Mouse (Mus musculus) layer of hippocampus, adult 8-10 months (tissue): ENCODE results near the gene Fryl. TPM values are rescaled to one million over a fixed set of nuclear protein-coding genes. Genes with fewer than 3 reads are reported as not detected.
"Not testable (repeated sequence)": the region's sequence is repeated elsewhere in the genome, so short reads cannot be mapped to it uniquely, and the experiment has no call there.

Experiments used
- DNase-seq, 2 experiments: peaks; one replicate each; pipeline ENCODE4 v3.0.0; 2022; ENCODE audit warnings: low spot score in 2 of 2
- total RNA-seq, 4 experiments: library from RNA; stranded (reverse); gene quantifications; 2 replicates each; pipeline ENCODE4 v1.2.4; 2022

Gene Fryl
- total RNA-seq, 4 experiments from 2014 or later, result 72.2 to 96.1 (median 73.9) TPM

- not testable (repeated sequence) for DNase-seq
Measured at GRCm38 (mm10) chr5:73013611-73014287, 242.7 kb downstream of the Fryl start.

- not testable (repeated sequence) for DNase-seq
Measured at GRCm38 (mm10) chr5:73012884-73013610, 243.4 kb downstream of the Fryl start.

GRCm38 (mm10) chr5:73011806-73012205, 244.6 kb downstream of the Fryl start:
- not testable (repeated sequence) for DNase-seq

- DNase-seq, result not testable (repeated sequence)
Measured at GRCm38 (mm10) chr5:73008230-73008629, 248.2 kb downstream of the Fryl start.

GRCm38 (mm10) chr5:73007582-73007959, 248.8 kb downstream of the Fryl start:
- no peak for DNase-seq

- no peak for DNase-seq
Measured at GRCm38 (mm10) chr5:73006784-73007581, 249.4 kb downstream of the Fryl start, which contains the start of gene Slc10a4. TSS of gene Slc10a4 (plus strand) at chr5:73006883.

- no peak for DNase-seq
Measured at GRCm38 (mm10) chr5:73004046-73004445, 252.4 kb downstream of the Fryl start.

- not testable (repeated sequence) for DNase-seq
Measured at GRCm38 (mm10) chr5:72998546-72998945, 257.9 kb downstream of the Fryl start.

GRCm38 (mm10) chr5:72995379-72995778, 261.0 kb downstream of the Fryl start:
- DNase-seq, result no peak

- no peak for DNase-seq
Measured at GRCm38 (mm10) chr5:72994928-72995327, 261.5 kb downstream of the Fryl start.

GRCm38 (mm10) chr5:72994424-72994823, 262.0 kb downstream of the Fryl start:
- DNase-seq, result no peak

- no peak for DNase-seq
Measured at GRCm38 (mm10) chr5:72992474-72992873, 263.9 kb downstream of the Fryl start.

- DNase-seq, result no peak
Measured at GRCm38 (mm10) chr5:72989756-72990155, 266.7 kb downstream of the Fryl start.

- DNase-seq, result no peak
Measured at GRCm38 (mm10) chr5:72987786-72988185, 268.6 kb downstream of the Fryl start.

- DNase-seq, result no peak
Measured at GRCm38 (mm10) chr5:72984091-72984490, 272.3 kb downstream of the Fryl start.

GRCm38 (mm10) chr5:72976539-72976938, 279.9 kb downstream of the Fryl start:
- DNase-seq, result no peak

GRCm38 (mm10) chr5:72975996-72976395, 280.4 kb downstream of the Fryl start:
- no peak for DNase-seq

GRCm38 (mm10) chr5:72974602-72975001, 281.8 kb downstream of the Fryl start, which contains the start of gene Gm10135:
TSS of gene Gm10135 (minus strand) at chr5:72974702.
- DNase-seq, result no peak

GRCm38 (mm10) chr5:72972934-72973333, 283.5 kb downstream of the Fryl start:
- no peak for DNase-seq

- no peak for DNase-seq
Measured at GRCm38 (mm10) chr5:72972435-72972834, 284.0 kb downstream of the Fryl start.
